Mouse (Mus musculus) embryonic fibroblast, embryonic 13.5 days (primary cell): ENCODE measurements around the gene Fcho2.

Experiments
- CTCF ChIP-seq: IDR thresholded peaks from 2 replicates; pipeline ENCODE4 v1.5.1; 2011; ENCODE audit warnings: mild to moderate bottlenecking, control low read depth, low read length, moderate library complexity, borderline replicate concordance; ENCODE audit not compliant: insufficient read depth
- POLR2A ChIP-seq: IDR thresholded peaks from 2 replicates; pipeline ENCODE4 v1.6.1; 2011; ENCODE audit warnings: low read depth, mild to moderate bottlenecking, control low read depth, low read length, moderate library complexity

DNA sequence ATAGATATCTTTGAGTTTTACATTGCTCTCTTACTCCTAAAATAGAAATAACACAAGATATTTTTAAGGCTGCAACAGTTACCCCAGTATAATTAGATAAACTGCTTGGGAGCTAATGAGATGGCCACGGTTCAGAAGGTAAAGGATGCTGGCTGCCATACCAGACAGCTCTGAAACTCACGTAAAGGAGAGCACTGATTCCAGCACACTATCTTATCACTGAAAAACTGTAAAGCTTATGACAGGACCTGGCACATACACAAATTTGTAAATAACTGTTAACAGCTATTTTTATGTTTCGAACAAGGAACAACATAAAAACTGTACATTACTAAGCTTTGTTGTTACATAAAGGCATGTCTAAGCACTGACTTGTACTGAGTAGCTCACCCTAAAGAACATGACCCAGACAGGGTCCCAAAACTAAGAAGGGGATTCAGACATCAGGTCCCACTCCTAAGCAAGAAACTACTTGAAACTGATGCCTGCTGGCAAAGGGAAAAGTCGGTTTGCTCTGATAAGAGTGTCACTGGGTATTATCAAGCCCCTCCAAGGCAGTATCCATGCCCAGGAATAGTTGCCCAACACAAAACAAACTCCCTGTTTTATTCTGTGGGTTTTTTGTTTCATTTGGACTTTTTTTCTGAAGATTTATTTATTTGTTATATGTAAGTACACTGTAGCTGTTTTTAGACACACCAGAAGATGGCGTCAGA is 28.1 kb downstream of the Fcho2 start:
- no peak for TF ChIP-seq CTCF
- TF ChIP-seq POLR2A: no peak
